Mouse (Mus musculus): ENCODE measurements around the gene Mcat. TPM values are rescaled to one million over a fixed set of nuclear protein-coding genes. Genes with fewer than 3 reads are reported as not detected.

Gene Mcat
- polyA plus RNA-seq (2015; fragmentation: Nextera tagmentation; extraction: Ambion mirVana), result 24.9 and 25.5 TPM in 2 replicates

DNA sequence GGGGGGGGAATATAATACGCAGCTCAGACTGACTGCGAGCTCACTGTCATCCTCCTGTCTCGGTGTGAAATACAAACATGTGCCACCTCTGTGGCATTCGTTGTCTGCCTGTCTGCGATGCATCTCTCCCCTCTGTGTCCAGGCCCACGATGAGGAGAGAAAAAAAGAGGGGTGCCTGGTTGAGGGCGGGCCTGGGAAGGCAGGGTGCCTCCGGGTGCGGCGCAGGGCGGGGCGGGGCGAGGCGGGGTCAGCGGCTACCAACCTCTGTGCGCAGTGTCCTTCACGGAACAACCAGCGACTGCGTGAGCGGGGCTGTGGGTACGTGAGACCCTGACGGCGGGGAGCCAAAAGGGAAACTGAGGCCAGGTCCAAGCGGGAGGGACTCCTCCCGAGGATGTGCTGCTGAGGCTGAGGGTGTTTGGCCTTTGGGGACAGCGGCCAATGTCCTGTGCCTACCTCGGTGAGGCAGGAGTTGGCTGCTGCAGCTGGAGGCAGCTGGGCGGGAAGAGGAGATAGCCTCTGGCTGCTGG is at the start of gene Mcat, which contains the start of gene Tspo:
Gene Mcat, minus strand, starts transcription at position 461 of the 530 bp plus-strand sequence.
Gene Tspo, plus strand, starts transcription at position 266 of the 530 bp plus-strand sequence.
- H3K27me3 ChIP-seq (ENCODE audit: control insufficient read depth, insufficient read depth, low read length), result no peaks in the 10 kb centered on the region
- H3K4me3 ChIP-seq (ENCODE audit: low read depth, low read length), result peak within 1 kb of the TSS; percentile 58
- peak within 1 kb of the TSS; percentile 66 for H3K9ac ChIP-seq (ENCODE audit: low read length)
- DNase-seq (ENCODE audit: low spot score) (peak; percentile 82), ATAC-seq (ENCODE audit: low FRiP score, low TSS enrichment) (peak; percentile 75)
- H3K4me2 ChIP-seq (replicated peaks; ENCODE audit: low read depth), result peak within 1 kb of the TSS; percentile 98
- H3K27ac ChIP-seq (replicated peaks), result peak within 1 kb of the TSS; percentile 54
- 0% methylated on average over 28 of the region's 28 CpGs for WGBS
- H3K36me3 ChIP-seq (ENCODE audit: control insufficient read depth, insufficient read depth, low read length), result no peaks in the 10 kb centered on the region
- TF ChIP-seq EP300 (optimal IDR thresholded peaks at IDR 0.05) (no peak), CTCF (IDR thresholded peaks at IDR 0.05; ENCODE audit: low read depth) (no peak)
- H3K9me3 ChIP-seq (ENCODE audit: control insufficient read depth, low read length), result no peaks in the 10 kb centered on the region
- H3K4me1 ChIP-seq (replicated peaks; ENCODE audit: control insufficient read depth, insufficient read depth), result peaks cover 3% of the 10 kb centered on the region; the same call in 1 of the 2 replicates

DNA sequence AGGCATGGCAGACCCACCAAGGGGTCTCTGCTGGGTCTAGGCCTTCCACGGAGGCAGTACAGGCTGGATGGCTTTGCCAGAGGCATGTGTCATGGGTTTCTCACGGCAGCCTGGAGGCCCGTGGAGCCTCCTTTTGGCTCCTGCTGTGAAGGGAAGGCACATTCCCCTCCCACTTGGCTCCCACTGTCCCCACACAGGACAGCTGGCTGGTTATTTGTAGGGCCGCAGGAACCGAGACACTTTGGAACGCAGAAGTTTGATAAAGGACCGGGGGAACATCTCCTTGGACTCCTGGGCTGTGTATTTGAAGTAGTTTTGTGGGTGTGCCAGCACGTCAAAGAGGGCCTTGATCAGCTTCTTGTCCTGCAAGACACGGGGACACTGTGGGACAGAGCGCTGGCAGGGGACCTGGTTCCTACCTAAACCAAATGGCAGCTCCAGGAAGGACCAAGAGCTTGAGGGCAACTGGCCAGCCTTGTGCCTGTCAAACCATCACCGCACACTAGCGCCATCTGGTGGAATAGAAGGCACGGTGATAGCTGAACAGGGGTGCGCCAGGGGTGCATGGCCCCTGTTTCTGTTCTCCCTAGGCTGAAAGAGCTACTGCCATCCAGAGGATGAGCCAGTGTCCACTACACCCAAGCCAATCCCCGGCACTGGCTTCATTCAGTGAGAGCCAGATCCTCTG is 43.7 kb upstream of the Mcat start:
- H3K27ac ChIP-seq (replicated peaks), result no peak overlapping the region
- peak; percentile 70 for ATAC-seq (ENCODE audit: low FRiP score, low TSS enrichment)
- TF ChIP-seq EP300 (optimal IDR thresholded peaks at IDR 0.05) (no peak), CTCF (IDR thresholded peaks at IDR 0.05; ENCODE audit: low read depth) (peak; percentile 93)
- no peak overlapping the region for H3K4me3 ChIP-seq (ENCODE audit: low read depth, low read length)
- WGBS, result 48% methylated on average over 15 of the region's 15 CpGs
- H3K9me3 ChIP-seq (ENCODE audit: control insufficient read depth, low read length), result no peaks in the 10 kb centered on the region
- no peak overlapping the region for H3K4me2 ChIP-seq (replicated peaks; ENCODE audit: low read depth)
- DNase-seq (ENCODE audit: low spot score), result peak; percentile 79
- H3K9ac ChIP-seq (ENCODE audit: low read length), result no peak overlapping the region
- no peaks in the 10 kb centered on the region for H3K27me3 ChIP-seq (ENCODE audit: control insufficient read depth, insufficient read depth, low read length)
- no peaks in the 10 kb centered on the region for H3K4me1 ChIP-seq (replicated peaks; ENCODE audit: control insufficient read depth, insufficient read depth)
- no peaks in the 10 kb centered on the region for H3K36me3 ChIP-seq (ENCODE audit: control insufficient read depth, insufficient read depth, low read length)

DNA sequence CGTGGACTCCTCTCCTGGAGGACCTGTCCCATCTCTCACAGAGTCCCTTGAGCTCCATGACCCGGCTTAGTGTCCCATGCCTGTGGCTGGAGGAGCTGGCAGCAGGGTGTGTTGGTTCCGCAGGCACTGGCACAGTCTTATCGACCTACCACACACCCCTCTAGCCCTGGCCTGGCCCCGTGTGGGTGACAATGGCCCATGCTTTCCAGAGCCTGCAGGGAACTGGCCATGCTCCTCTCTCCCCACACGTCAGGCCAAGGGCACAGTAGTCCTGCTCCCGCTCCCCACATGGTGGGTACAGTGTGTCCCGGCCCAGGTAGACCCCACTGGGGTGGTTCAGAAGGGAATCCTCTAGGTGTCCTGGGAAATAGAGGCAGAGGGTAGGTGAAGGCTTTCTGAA is 43.1 kb upstream of the Mcat start:
- no peak for ATAC-seq (ENCODE audit: low FRiP score, low TSS enrichment)
- 88% methylated on average over 8 of the region's 8 CpGs for WGBS

DNA sequence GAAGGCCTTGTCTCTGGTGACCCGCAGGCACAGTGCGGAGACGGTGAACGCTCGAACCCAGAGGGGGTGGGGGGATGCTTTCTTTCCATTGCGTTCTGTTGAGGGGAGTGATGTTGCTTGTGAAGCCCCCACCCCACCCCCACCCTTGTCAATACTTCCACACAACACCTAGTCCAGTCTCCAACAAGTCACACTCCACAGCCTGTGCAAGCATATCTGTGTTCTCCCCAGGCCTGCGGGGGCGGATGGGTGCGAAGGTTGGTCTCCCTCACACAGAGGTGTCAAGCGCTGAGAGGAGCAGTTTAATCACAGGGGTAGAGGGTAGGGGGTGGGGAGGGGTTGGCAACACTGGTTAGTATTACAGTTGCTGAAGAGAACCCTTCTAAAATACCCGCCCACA is 42.6 kb upstream of the Mcat start:
- Histone ChIP-seq H3K9me3 (ENCODE audit: control insufficient read depth, low read length) (no peaks in the 10 kb centered on the region), H3K27ac (replicated peaks) (no peak overlapping the region), H3K27me3 (ENCODE audit: control insufficient read depth, insufficient read depth, low read length) (no peaks in the 10 kb centered on the region), H3K4me1 (replicated peaks; ENCODE audit: control insufficient read depth, insufficient read depth) (no peaks in the 10 kb centered on the region), H3K36me3 (ENCODE audit: control insufficient read depth, insufficient read depth, low read length) (no peaks in the 10 kb centered on the region), H3K9ac (ENCODE audit: low read length) (no peak overlapping the region), H3K4me3 (ENCODE audit: low read depth, low read length) (no peak overlapping the region), H3K4me2 (replicated peaks; ENCODE audit: low read depth) (no peak overlapping the region)
- no peak for TF ChIP-seq EP300 (optimal IDR thresholded peaks at IDR 0.05)
- TF ChIP-seq CTCF (IDR thresholded peaks at IDR 0.05; ENCODE audit: low read depth), result no peak
- DNase-seq (ENCODE audit: low spot score) (no peak), ATAC-seq (ENCODE audit: low FRiP score, low TSS enrichment) (no peak)
- 88% methylated on average over 11 of the region's 11 CpGs for WGBS

More for the DNA sequence above, 43.1 kb upstream of the Mcat start:
- Histone ChIP-seq H3K27ac (replicated peaks) (no peak overlapping the region), H3K4me2 (replicated peaks; ENCODE audit: low read depth) (no peak overlapping the region), H3K9ac (ENCODE audit: low read length) (no peak overlapping the region), H3K4me3 (ENCODE audit: low read depth, low read length) (no peak overlapping the region), H3K36me3 (ENCODE audit: control insufficient read depth, insufficient read depth, low read length) (no peaks in the 10 kb centered on the region), H3K9me3 (ENCODE audit: control insufficient read depth, low read length) (no peaks in the 10 kb centered on the region), H3K27me3 (ENCODE audit: control insufficient read depth, insufficient read depth, low read length) (no peaks in the 10 kb centered on the region), H3K4me1 (replicated peaks; ENCODE audit: control insufficient read depth, insufficient read depth) (no peaks in the 10 kb centered on the region)
- TF ChIP-seq CTCF (IDR thresholded peaks at IDR 0.05; ENCODE audit: low read depth) (no peak), EP300 (optimal IDR thresholded peaks at IDR 0.05) (no peak)
- DNase-seq (ENCODE audit: low spot score), result no peak

DNA sequence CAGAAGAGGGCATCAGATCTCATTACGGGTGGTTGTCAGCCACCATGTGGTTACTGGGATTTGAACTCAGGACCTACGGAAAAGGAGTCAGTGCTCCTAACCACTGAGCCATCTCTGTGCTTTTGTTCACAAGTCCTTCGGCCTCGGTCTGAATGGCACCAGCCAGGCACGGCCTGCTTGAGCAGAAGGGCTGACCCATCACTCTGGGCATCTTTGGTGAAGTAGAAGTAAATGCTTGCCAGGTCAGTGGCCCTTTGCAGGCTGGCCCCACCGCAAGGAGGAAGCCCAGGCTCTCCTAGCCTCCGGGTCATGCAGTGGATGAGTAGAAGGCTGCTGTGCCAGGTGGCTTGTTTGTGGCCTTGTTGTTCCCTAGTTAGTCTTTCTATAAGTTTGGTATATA is 39.8 kb upstream of the Mcat start:
- ATAC-seq (ENCODE audit: low FRiP score, low TSS enrichment), result no peak
- WGBS, result 95% methylated on average over 7 of the region's 7 CpGs

DNA sequence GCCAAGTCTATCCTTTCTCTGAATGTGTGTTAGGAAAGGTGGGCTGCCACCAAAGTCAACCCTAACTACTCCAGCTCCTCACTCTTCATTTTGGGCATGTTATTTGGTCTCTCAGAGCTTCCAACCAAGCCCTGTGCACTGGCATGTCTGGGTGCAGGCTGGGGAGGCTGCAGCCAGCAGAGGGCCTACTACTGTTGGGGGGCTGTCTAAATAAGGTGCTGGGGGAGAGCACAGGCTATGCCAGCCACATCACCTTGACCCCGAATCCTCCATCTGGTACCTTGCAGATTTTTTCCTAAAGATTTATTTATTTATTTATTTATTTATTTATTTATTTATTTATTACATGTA is 39.4 kb upstream of the Mcat start:
- no peak for TF ChIP-seq EP300 (optimal IDR thresholded peaks at IDR 0.05)
- TF ChIP-seq CTCF (IDR thresholded peaks at IDR 0.05; ENCODE audit: low read depth), result peak; percentile 4; the same call in 1 of the 2 replicates
- Histone ChIP-seq H3K4me2 (replicated peaks; ENCODE audit: low read depth) (no peak overlapping the region), H3K9me3 (ENCODE audit: control insufficient read depth, low read length) (no peaks in the 10 kb centered on the region), H3K36me3 (ENCODE audit: control insufficient read depth, insufficient read depth, low read length) (no peaks in the 10 kb centered on the region), H3K27me3 (ENCODE audit: control insufficient read depth, insufficient read depth, low read length) (no peaks in the 10 kb centered on the region), H3K27ac (replicated peaks) (no peak overlapping the region), H3K9ac (ENCODE audit: low read length) (no peak overlapping the region), H3K4me1 (replicated peaks; ENCODE audit: control insufficient read depth, insufficient read depth) (no peaks in the 10 kb centered on the region), H3K4me3 (ENCODE audit: low read depth, low read length) (no peak overlapping the region)
- DNase-seq (ENCODE audit: low spot score) (no peak), ATAC-seq (ENCODE audit: low FRiP score, low TSS enrichment) (no peak)
- 97% methylated on average over 1 of the region's 1 CpGs for WGBS

More for the DNA sequence above, 39.8 kb upstream of the Mcat start:
- Histone ChIP-seq H3K4me3 (ENCODE audit: low read depth, low read length) (no peak overlapping the region), H3K36me3 (ENCODE audit: control insufficient read depth, insufficient read depth, low read length) (no peaks in the 10 kb centered on the region), H3K27me3 (ENCODE audit: control insufficient read depth, insufficient read depth, low read length) (no peaks in the 10 kb centered on the region), H3K4me1 (replicated peaks; ENCODE audit: control insufficient read depth, insufficient read depth) (no peaks in the 10 kb centered on the region), H3K27ac (replicated peaks) (no peak overlapping the region), H3K4me2 (replicated peaks; ENCODE audit: low read depth) (no peak overlapping the region), H3K9me3 (ENCODE audit: control insufficient read depth, low read length) (no peaks in the 10 kb centered on the region), H3K9ac (ENCODE audit: low read length) (no peak overlapping the region)
- DNase-seq (ENCODE audit: low spot score), result no peak
- TF ChIP-seq EP300 (optimal IDR thresholded peaks at IDR 0.05) (no peak), CTCF (IDR thresholded peaks at IDR 0.05; ENCODE audit: low read depth) (no peak)

All from stomach, postnatal 0 days (tissue).